Mouse (Mus musculus) heart, embryonic 11.5 days (tissue): ENCODE data around the gene Ncor2. TPM values are rescaled to one million over a fixed set of nuclear protein-coding genes. Genes with fewer than 3 reads are reported as not detected.

ENCODE experiments used
- ATAC-seq: fragments of 200-750 bp; cut with Nextera tagmentation; replicated peaks from 2 replicates; pipeline ENCODE4 v1.8.0; 2017; ENCODE audit warnings: moderate library complexity; ENCODE audit not compliant: insufficient number of reproducible peaks, low FRiP score, low TSS enrichment
- H3K27ac ChIP-seq: fragments of 300-500 bp; sonication (generic); 2 replicates; pipeline ENCODE4 v1.5.1; 2014; ENCODE audit warnings: mild to moderate bottlenecking, low read depth, low read length
- H3K27me3 ChIP-seq: fragments of 300-500 bp; sonication (generic); 2 replicates; pipeline ENCODE4 v1.6.1; 2014; ENCODE audit warnings: mild to moderate bottlenecking, low read length, mixed read lengths; ENCODE audit not compliant: control insufficient read depth, insufficient read depth
- H3K36me3 ChIP-seq: fragments of 300-500 bp; sonication (generic); 2 replicates; pipeline ENCODE4 v1.6.1; 2014; ENCODE audit warnings: mild to moderate bottlenecking, low read length, moderate library complexity, mixed read lengths; ENCODE audit not compliant: control insufficient read depth, insufficient read depth
- H3K4me1 ChIP-seq: fragments of 300-500 bp; sonication (generic); 2 replicates; pipeline ENCODE4 v1.6.1; 2014; ENCODE audit warnings: low read length; ENCODE audit not compliant: control insufficient read depth, insufficient read depth
- H3K4me2 ChIP-seq: fragments of 300-500 bp; sonication (generic); 2 replicates; pipeline ENCODE4 v1.6.1; 2014; ENCODE audit warnings: mild to moderate bottlenecking, moderate library complexity
- H3K4me3 ChIP-seq: fragments of 300-500 bp; sonication (generic); 2 replicates; pipeline ENCODE4 v1.5.1; 2014; ENCODE audit warnings: low read depth, low read length
- H3K9ac ChIP-seq: fragments of 300-500 bp; sonication (generic); 2 replicates; pipeline ENCODE4 v1.6.1; 2014; ENCODE audit warnings: mild to moderate bottlenecking, low read depth, low read length, moderate library complexity
- H3K9me3 ChIP-seq: fragments of 300-500 bp; sonication (generic); replicated peaks from 2 replicates; pipeline ENCODE4 v1.6.1; 2016; ENCODE audit warnings: low read length; ENCODE audit not compliant: control insufficient read depth
- WGBS: fragments of 180-500 bp; shearing (Covaris S2); extraction: QIAGEN DNeasy Blood & Tissue Kit; methylation state at CpG from one replicate; pipeline ENCODE4 v1.1.7; 2014; ENCODE audit not compliant: insufficient replicate concordance; 5-methylcytosine and 5-hydroxymethylcytosine counted together
- polyA plus RNA-seq: library from polyadenylated mRNA; unstranded; fragments of >200 nt; fragmentation: Nextera tagmentation; extraction: Ambion mirVana; gene quantifications from 2 replicates; pipeline ENCODE4 v1.2.1, GENCODE M21; 2014

Gene Ncor2
- polyA plus RNA-seq, 1 experiment from 2014 or later, result 18.8 TPM

- H3K27me3 ChIP-seq, result no peaks in the 10 kb centered on the region
- peaks cover 3% of the 10 kb centered on the region; the same call in 1 of the 2 replicates for H3K36me3 ChIP-seq
- WGBS, result 7% methylated on average over 7 of the region's 7 CpGs
- peak overlapping the region; percentile 100 for H3K27ac ChIP-seq
- H3K4me3 ChIP-seq, result peak overlapping the region; percentile 20
- ATAC-seq, result peak; percentile 60
- H3K9me3 ChIP-seq, result no peaks in the 10 kb centered on the region
- peak overlapping the region; percentile 43 for H3K9ac ChIP-seq
- H3K4me2 ChIP-seq, result peak overlapping the region; percentile 81
- H3K4me1 ChIP-seq, result peaks cover 79% of the 10 kb centered on the region
Observed at GRCm38 (mm10) chr5:125141525-125141880, 37.5 kb downstream of the Ncor2 start.

- H3K27ac ChIP-seq, result peak overlapping the region; percentile 100
- H3K36me3 ChIP-seq, result peaks cover 3% of the 10 kb centered on the region; the same call in 1 of the 2 replicates
- no peaks in the 10 kb centered on the region for H3K27me3 ChIP-seq
- ATAC-seq, result peak; percentile 79
- peak overlapping the region; percentile 75 for H3K9ac ChIP-seq
- peak overlapping the region; percentile 41 for H3K4me3 ChIP-seq
- WGBS, result 14% methylated on average over 27 of the region's 27 CpGs
- no peaks in the 10 kb centered on the region for H3K9me3 ChIP-seq
- peak overlapping the region; percentile 81 for H3K4me2 ChIP-seq
- H3K4me1 ChIP-seq, result peaks cover 82% of the 10 kb centered on the region
Observed at GRCm38 (mm10) chr5:125140832-125141524, 38.0 kb downstream of the Ncor2 start.

GRCm38 (mm10) chr5:125140151-125140699, 38.8 kb downstream of the Ncor2 start:
- peak; percentile 44 for ATAC-seq
- 34% methylated on average over 19 of the region's 19 CpGs for WGBS

GRCm38 (mm10) chr5:125139669-125140068, 39.4 kb downstream of the Ncor2 start:
- no peak overlapping the region for H3K4me3 ChIP-seq
- no peak for ATAC-seq
- no peaks in the 10 kb centered on the region for H3K27me3 ChIP-seq
- peaks cover 3% of the 10 kb centered on the region; the same call in 1 of the 2 replicates for H3K36me3 ChIP-seq
- H3K4me1 ChIP-seq, result peaks cover 83% of the 10 kb centered on the region
- peak overlapping the region; percentile 75 for H3K9ac ChIP-seq
- WGBS, result 89% methylated on average over 5 of the region's 5 CpGs
- H3K27ac ChIP-seq, result peak overlapping the region; percentile 100
- no peaks in the 10 kb centered on the region for H3K9me3 ChIP-seq
- peak overlapping the region; percentile 81 for H3K4me2 ChIP-seq

More at GRCm38 (mm10) chr5:125140151-125140699, 38.8 kb downstream of the Ncor2 start:
- Histone ChIP-seq H3K9me3 (no peaks in the 10 kb centered on the region), H3K4me3 (peak overlapping the region; percentile 41), H3K36me3 (peaks cover 3% of the 10 kb centered on the region; the same call in 1 of the 2 replicates), H3K9ac (peak overlapping the region; percentile 75), H3K27ac (peak overlapping the region; percentile 100), H3K27me3 (no peaks in the 10 kb centered on the region), H3K4me1 (peaks cover 77% of the 10 kb centered on the region), H3K4me2 (peak overlapping the region; percentile 81)

GRCm38 (mm10) chr5:125138841-125139430, 40.1 kb downstream of the Ncor2 start:
- H3K9ac ChIP-seq, result no peak overlapping the region
- no peaks in the 10 kb centered on the region for H3K9me3 ChIP-seq
- no peak overlapping the region for H3K4me3 ChIP-seq
- WGBS, result 78% methylated on average over 13 of the region's 13 CpGs
- H3K27me3 ChIP-seq, result no peaks in the 10 kb centered on the region
- H3K4me2 ChIP-seq, result peak overlapping the region; percentile 5; the same call in 1 of the 2 replicates
- ATAC-seq, result no peak
- 0 out of 2 replicates have a peak overlapping the region, but pooled peaks have one; percentile 100 for H3K27ac ChIP-seq
- peaks cover 3% of the 10 kb centered on the region; the same call in 1 of the 2 replicates for H3K36me3 ChIP-seq
- peaks cover 90% of the 10 kb centered on the region for H3K4me1 ChIP-seq

GRCm38 (mm10) chr5:125137672-125138285, 41.2 kb downstream of the Ncor2 start:
- H3K4me3 ChIP-seq, result no peak overlapping the region
- 84% methylated on average over 18 of the region's 18 CpGs for WGBS
- H3K9ac ChIP-seq, result no peak overlapping the region
- H3K4me2 ChIP-seq, result no peak overlapping the region
- ATAC-seq, result no peak
- H3K27ac ChIP-seq, result no peak overlapping the region
- peaks cover 85% of the 10 kb centered on the region for H3K4me1 ChIP-seq
- H3K36me3 ChIP-seq, result no peaks in the 10 kb centered on the region
- no peaks in the 10 kb centered on the region for H3K27me3 ChIP-seq
- no peaks in the 10 kb centered on the region for H3K9me3 ChIP-seq

GRCm38 (mm10) chr5:125136996-125137671, 41.9 kb downstream of the Ncor2 start:
- Histone ChIP-seq H3K9me3 (no peaks in the 10 kb centered on the region), H3K27me3 (no peaks in the 10 kb centered on the region), H3K4me3 (no peak overlapping the region), H3K4me2 (no peak overlapping the region), H3K9ac (0 out of 2 replicates have a peak overlapping the region, but pooled peaks have one; percentile 17), H3K27ac (0 out of 2 replicates have a peak overlapping the region, but pooled peaks have one; percentile 3), H3K4me1 (peaks cover 83% of the 10 kb centered on the region), H3K36me3 (no peaks in the 10 kb centered on the region)
- ATAC-seq, result no peak
- WGBS, result 44% methylated on average over 14 of the region's 14 CpGs
